Mouse (Mus musculus) liver, embryonic 14.5 days (tissue): ENCODE data around the gene Shld1. TPM values are rescaled to one million over a fixed set of nuclear protein-coding genes. Genes with fewer than 3 reads are reported as not detected.

ENCODE experiments used
- ATAC-seq: fragments of 200-750 bp; cut with Nextera tagmentation; 2 replicates; pipeline ENCODE4 v1.8.0; 2017; ENCODE audit warnings: moderate number of reproducible peaks, mild to moderate bottlenecking, moderate library complexity; ENCODE audit not compliant: insufficient read depth
- DNase-seq, 3 experiments: peaks; one replicate each; pipeline ENCODE4 v3.0.0-alpha.2; 2012 to 2013; ENCODE audit warnings: low read depth in 3 of 3, low spot score in 3 of 3
- H3K27ac ChIP-seq: fragments of 300-500 bp; sonication (generic); 2 replicates; pipeline ENCODE4 v1.5.1; 2014; ENCODE audit warnings: moderate library complexity, mild to moderate bottlenecking, control low read depth, inconsistent platforms
- H3K27me3 ChIP-seq: fragments of 300-500 bp; sonication (generic); 2 replicates; pipeline ENCODE4 v1.6.1; 2014; ENCODE audit warnings: mild to moderate bottlenecking, low read length, moderate library complexity; ENCODE audit not compliant: control insufficient read depth, insufficient read depth
- H3K36me3 ChIP-seq: fragments of 300-500 bp; sonication (generic); replicated peaks from 2 replicates; pipeline ENCODE4 v1.6.1; 2014; ENCODE audit warnings: low read depth; ENCODE audit not compliant: control insufficient read depth, insufficient read depth
- H3K4me1 ChIP-seq, 2 experiments: fragments of 200-500 bp in 1 of 2; fragments of 300-500 bp in 1 of 2; sonication (generic) in 1 of 2; replicated peaks; 2 replicates each; pipeline ENCODE4 v1.6.1; 2012 to 2014; ENCODE audit warnings: antibody characterized with exemption in 1 of 2, inconsistent platforms in 1 of 2, low read length in 1 of 2; ENCODE audit not compliant: control insufficient read depth in 2 of 2, insufficient read depth in 2 of 2
- H3K4me2 ChIP-seq: fragments of 300-500 bp; sonication (generic); 2 replicates; pipeline ENCODE4 v1.6.1; 2014; ENCODE audit warnings: low read depth, mild to moderate bottlenecking, control low read depth, moderate library complexity
- H3K4me3 ChIP-seq, 2 experiments: fragments of 200-500 bp in 1 of 2; fragments of 300-500 bp in 1 of 2; sonication (generic) in 1 of 2; 2 replicates each; pipeline ENCODE4 v1.5.1; 2012 to 2014; ENCODE audit warnings: low read depth in 2 of 2, low read length in 2 of 2, mild to moderate bottlenecking in 2 of 2, control low read depth in 1 of 2, inconsistent platforms in 1 of 2, moderate library complexity in 1 of 2; ENCODE audit not compliant: insufficient read depth in 1 of 2
- H3K9ac ChIP-seq: fragments of 300-500 bp; sonication (generic); replicated peaks from 2 replicates; pipeline ENCODE4 v1.6.1; 2014; ENCODE audit warnings: mild to moderate bottlenecking, control low read depth, moderate library complexity
- H3K9me3 ChIP-seq: fragments of 300-500 bp; sonication (generic); 2 replicates; pipeline ENCODE4 v1.6.1; 2016; ENCODE audit warnings: low read length, mixed read lengths; ENCODE audit not compliant: control insufficient read depth
- CTCF ChIP-seq: IDR thresholded peaks from 2 replicates; pipeline ENCODE4 v1.5.1; 2016; ENCODE audit warnings: antibody characterized with exemption, low read depth, control low read depth
- EP300 ChIP-seq: IDR thresholded peaks from 2 replicates; pipeline ENCODE4 v1.6.1; 2016; ENCODE audit warnings: antibody characterized with exemption, low read depth
- WGBS: fragments of 180-500 bp; shearing (Covaris S2); extraction: QIAGEN DNeasy Blood & Tissue Kit; methylation state at CpG from one replicate; pipeline ENCODE4 v1.1.7; 2014; ENCODE audit not compliant: insufficient replicate concordance; 5-methylcytosine and 5-hydroxymethylcytosine counted together
- polyA plus RNA-seq, 2 experiments: library from polyadenylated mRNA; depleted of rRNA in 1 of 2; stranded (reverse) in 1 of 2; unstranded in 1 of 2; fragments of >200 nt; fragmentation: Nextera tagmentation in 1 of 2; extraction: Ambion mirVana in 1 of 2; gene quantifications; 2 replicates each; pipeline versions ENCODE4 v1.2.1 to v1.2.3; 2012 to 2014

The Shld1 gene
- polyA plus RNA-seq, 2 experiments, result 6.3 to 10.1 TPM

GRCm38 (mm10) chr2:132726156-132726555, 39.4 kb downstream of the Shld1 start:
- ATAC-seq, result no peak
- no peak overlapping the region for H3K27ac ChIP-seq
- no peak overlapping the region for H3K4me2 ChIP-seq
- H3K36me3 ChIP-seq, result no peaks in the 10 kb centered on the region
- WGBS, result 75% methylated on average over 2 of the region's 2 CpGs
- no peak overlapping the region for H3K9ac ChIP-seq
- H3K4me1 ChIP-seq, result peaks cover 0 to 2% of the 10 kb centered on the region in 2 experiments; a peak in 1 of 4 replicates
- no peak overlapping the region for H3K4me3 ChIP-seq
- no peaks in the 10 kb centered on the region for H3K27me3 ChIP-seq
- TF ChIP-seq EP300 (no peak), CTCF (no peak)
- H3K9me3 ChIP-seq, result no peaks in the 10 kb centered on the region
- no peak for DNase-seq

DNA sequence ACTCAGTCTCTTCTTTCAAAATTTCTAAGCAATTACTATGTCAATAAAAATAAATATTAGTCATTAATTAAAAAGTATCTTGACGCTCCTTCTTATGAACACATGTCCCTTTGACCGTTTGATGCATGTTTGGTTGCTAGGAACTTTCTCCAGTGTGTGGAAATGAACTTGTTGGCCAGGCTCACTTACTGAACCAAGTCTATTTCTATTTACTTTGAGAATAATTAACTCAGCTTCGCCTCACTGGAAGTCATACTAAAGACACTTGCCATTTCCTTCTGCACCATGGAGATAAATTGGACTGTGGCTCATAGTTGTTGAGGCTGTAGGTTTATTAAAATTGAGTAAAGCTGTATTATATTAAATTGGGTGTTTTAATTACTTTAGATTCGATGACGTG, 46.2 kb downstream of the Shld1 start:
- 66% methylated on average over 5 of the region's 5 CpGs for WGBS
- Histone ChIP-seq H3K36me3 (no peaks in the 10 kb centered on the region), H3K4me2 (no peak overlapping the region), H3K27ac (no peak overlapping the region), H3K9ac (no peak overlapping the region), H3K4me1 (no peaks in the 10 kb centered on the region), H3K4me3 (no peak overlapping the region), H3K27me3 (no peaks in the 10 kb centered on the region), H3K9me3 (no peaks in the 10 kb centered on the region)
- DNase-seq (no peak), ATAC-seq (no peak)
- TF ChIP-seq EP300 (no peak), CTCF (no peak)

GRCm38 (mm10) chr2:132733603-132734573, 47.2 kb downstream of the Shld1 start:
- H3K27me3 ChIP-seq, result no peaks in the 10 kb centered on the region
- no peak overlapping the region for H3K27ac ChIP-seq
- TF ChIP-seq EP300 (no peak), CTCF (no peak)
- WGBS, result 72% methylated on average over 10 of the region's 10 CpGs
- ATAC-seq, result no peak
- no peaks in the 10 kb centered on the region for H3K9me3 ChIP-seq
- H3K4me3 ChIP-seq, result no peak overlapping the region
- DNase-seq, result no peak
- no peaks in the 10 kb centered on the region for H3K4me1 ChIP-seq
- H3K4me2 ChIP-seq, result no peak overlapping the region
- H3K9ac ChIP-seq, result no peak overlapping the region
- no peaks in the 10 kb centered on the region for H3K36me3 ChIP-seq

GRCm38 (mm10) chr2:132738816-132739432, 52.2 kb downstream of the Shld1 start:
- no peak for TF ChIP-seq EP300
- TF ChIP-seq CTCF, result no peak
- no peaks in the 10 kb centered on the region for H3K4me1 ChIP-seq
- no peak overlapping the region for H3K9ac ChIP-seq
- H3K9me3 ChIP-seq, result no peaks in the 10 kb centered on the region
- H3K27me3 ChIP-seq, result no peaks in the 10 kb centered on the region
- ATAC-seq, result no peak
- H3K4me3 ChIP-seq, result no peak overlapping the region
- H3K4me2 ChIP-seq, result no peak overlapping the region
- 39% methylated on average over 2 of the region's 2 CpGs for WGBS
- H3K36me3 ChIP-seq, result no peaks in the 10 kb centered on the region
- DNase-seq, result no peak
- no peak overlapping the region for H3K27ac ChIP-seq

- ATAC-seq (no peak), DNase-seq (no peak)
- Histone ChIP-seq H3K4me1 (no peaks in the 10 kb centered on the region), H3K27ac (no peak overlapping the region), H3K4me2 (no peak overlapping the region), H3K4me3 (no peak overlapping the region), H3K36me3 (no peaks in the 10 kb centered on the region), H3K9ac (no peak overlapping the region), H3K27me3 (no peaks in the 10 kb centered on the region), H3K9me3 (no peaks in the 10 kb centered on the region)
- TF ChIP-seq EP300 (no peak), CTCF (no peak)
- WGBS, result 71% methylated on average over 8 of the region's 8 CpGs
Measured at GRCm38 (mm10) chr2:132741862-132742347, 55.2 kb downstream of the Shld1 start.
